Mouse (Mus musculus) liver, postnatal 0 days (tissue): Measurements from ENCODE around the gene Sorcs2. TPM values are rescaled to one million over a fixed set of nuclear protein-coding genes. Genes with fewer than 3 reads are reported as not detected.

Experiments
- ATAC-seq: fragments of 200-750 bp; cut with Nextera tagmentation; 2 replicates; pipeline ENCODE4 v1.8.0; 2017; ENCODE audit warnings: mild to moderate bottlenecking, moderate library complexity
- DNase-seq: peaks from one replicate; pipeline ENCODE4 v3.0.0-alpha.2; 2016
- H3K27ac ChIP-seq: fragments of 300-500 bp; sonication (generic); 2 replicates; pipeline ENCODE4 v1.5.1; 2014; ENCODE audit warnings: antibody characterized with exemption, moderate library complexity, mild to moderate bottlenecking, low read depth
- H3K27me3 ChIP-seq: fragments of 300-500 bp; sonication (generic); 2 replicates; pipeline ENCODE4 v1.6.1; 2014; ENCODE audit warnings: low read length, control low read depth, mixed read lengths; ENCODE audit not compliant: insufficient read depth
- H3K36me3 ChIP-seq: fragments of 300-500 bp; sonication (generic); replicated peaks from 2 replicates; pipeline ENCODE4 v1.6.1; 2014; ENCODE audit warnings: mild to moderate bottlenecking, control low read depth, low read length, moderate library complexity, mixed read lengths; ENCODE audit not compliant: insufficient read depth
- H3K4me1 ChIP-seq: fragments of 300-500 bp; sonication (generic); 2 replicates; pipeline ENCODE4 v1.6.1; 2014; ENCODE audit warnings: antibody characterized with exemption, mild to moderate bottlenecking, control low read depth; ENCODE audit not compliant: insufficient read depth
- H3K4me2 ChIP-seq: fragments of 300-500 bp; sonication (generic); 2 replicates; pipeline ENCODE4 v1.6.1; 2014; ENCODE audit warnings: low read depth, mild to moderate bottlenecking, low read length, moderate library complexity, mixed read lengths
- H3K4me3 ChIP-seq: fragments of 300-500 bp; sonication (generic); 2 replicates; pipeline ENCODE4 v1.5.1; 2014; ENCODE audit warnings: low read depth, low read length
- H3K9ac ChIP-seq: fragments of 300-500 bp; sonication (generic); replicated peaks from 2 replicates; pipeline ENCODE4 v1.6.1; 2014; ENCODE audit warnings: mild to moderate bottlenecking, moderate library complexity
- H3K9me3 ChIP-seq: fragments of 300-500 bp; sonication (generic); 2 replicates; pipeline ENCODE4 v1.6.1; 2016; ENCODE audit warnings: mild to moderate bottlenecking, control low read depth, low read length, mixed read lengths
- CTCF ChIP-seq: sonication (generic); IDR thresholded peaks from 2 replicates; pipeline ENCODE4 v1.5.1; 2016; ENCODE audit warnings: antibody characterized with exemption, low read depth
- EP300 ChIP-seq: IDR thresholded peaks from 2 replicates; pipeline ENCODE4 v1.6.1; 2016; ENCODE audit warnings: antibody characterized with exemption, low read depth, mild to moderate bottlenecking
- WGBS: fragments of 180-500 bp; shearing (Covaris S2); extraction: QIAGEN DNeasy Blood & Tissue Kit; methylation state at CpG from one replicate; pipeline ENCODE4 v1.1.7; 2014; ENCODE audit not compliant: insufficient replicate concordance; 5-methylcytosine and 5-hydroxymethylcytosine counted together
- polyA plus RNA-seq: library from polyadenylated mRNA; unstranded; fragments of >200 nt; fragmentation: Nextera tagmentation; extraction: Ambion mirVana; gene quantifications from 2 replicates; pipeline ENCODE4 v1.2.1, GENCODE M21; 2015

Sorcs2 gene
- polyA plus RNA-seq, 1 experiment from 2014 or later, result 0.33 TPM

- TF ChIP-seq EP300 (no peak), CTCF (no peak)
- no peak overlapping the region for H3K27ac ChIP-seq
- no peak for ATAC-seq
- no peak overlapping the region for H3K4me3 ChIP-seq
- H3K9me3 ChIP-seq, result no peaks in the 10 kb centered on the region
- H3K4me2 ChIP-seq, result no peak overlapping the region
- H3K4me1 ChIP-seq, result no peaks in the 10 kb centered on the region
- H3K9ac ChIP-seq, result no peak overlapping the region
- no peak for DNase-seq
- 58% methylated on average over 10 of the region's 10 CpGs for WGBS
- H3K27me3 ChIP-seq, result no peaks in the 10 kb centered on the region
- no peaks in the 10 kb centered on the region for H3K36me3 ChIP-seq
Observed at GRCm38 (mm10) chr5:36285405-36285804, 112.5 kb downstream of the Sorcs2 start.

DNA sequence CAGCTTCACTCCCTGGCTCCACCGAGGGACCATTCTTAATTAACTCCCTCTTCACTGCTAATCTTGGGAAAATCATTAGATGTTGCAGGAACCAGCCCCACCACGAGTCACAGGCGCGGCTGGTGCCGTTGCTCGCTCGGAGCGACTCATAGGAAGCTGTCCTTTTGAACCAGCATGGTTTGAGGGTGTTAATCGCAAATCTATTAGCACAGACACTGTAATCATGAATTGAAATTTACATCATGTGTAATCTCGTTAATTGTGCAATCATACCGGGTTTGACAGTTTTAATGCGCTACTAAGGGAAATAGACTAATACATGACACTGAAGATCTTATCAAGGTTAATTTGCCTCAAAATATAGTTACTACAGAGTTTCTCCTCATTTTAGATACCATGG, 118.0 kb downstream of the Sorcs2 start:
- Histone ChIP-seq H3K27me3 (no peaks in the 10 kb centered on the region), H3K4me1 (no peaks in the 10 kb centered on the region), H3K4me2 (no peak overlapping the region), H3K36me3 (no peaks in the 10 kb centered on the region), H3K9ac (no peak overlapping the region), H3K9me3 (no peaks in the 10 kb centered on the region), H3K4me3 (no peak overlapping the region), H3K27ac (no peak overlapping the region)
- no peak for ATAC-seq
- TF ChIP-seq EP300, result no peak
- TF ChIP-seq CTCF, result no peak
- 76% methylated on average over 12 of the region's 12 CpGs for WGBS
- no peak for DNase-seq

GRCm38 (mm10) chr5:36274684-36275394, 123.1 kb downstream of the Sorcs2 start:
- H3K27ac ChIP-seq, result no peak overlapping the region
- H3K36me3 ChIP-seq, result no peaks in the 10 kb centered on the region
- H3K4me2 ChIP-seq, result no peak overlapping the region
- DNase-seq (no peak), ATAC-seq (no peak)
- WGBS, result 81% methylated on average over 6 of the region's 6 CpGs
- no peak overlapping the region for H3K9ac ChIP-seq
- H3K27me3 ChIP-seq, result no peaks in the 10 kb centered on the region
- H3K4me3 ChIP-seq, result no peak overlapping the region
- H3K9me3 ChIP-seq, result no peaks in the 10 kb centered on the region
- H3K4me1 ChIP-seq, result no peaks in the 10 kb centered on the region
- TF ChIP-seq EP300, result no peak
- no peak for TF ChIP-seq CTCF

DNA sequence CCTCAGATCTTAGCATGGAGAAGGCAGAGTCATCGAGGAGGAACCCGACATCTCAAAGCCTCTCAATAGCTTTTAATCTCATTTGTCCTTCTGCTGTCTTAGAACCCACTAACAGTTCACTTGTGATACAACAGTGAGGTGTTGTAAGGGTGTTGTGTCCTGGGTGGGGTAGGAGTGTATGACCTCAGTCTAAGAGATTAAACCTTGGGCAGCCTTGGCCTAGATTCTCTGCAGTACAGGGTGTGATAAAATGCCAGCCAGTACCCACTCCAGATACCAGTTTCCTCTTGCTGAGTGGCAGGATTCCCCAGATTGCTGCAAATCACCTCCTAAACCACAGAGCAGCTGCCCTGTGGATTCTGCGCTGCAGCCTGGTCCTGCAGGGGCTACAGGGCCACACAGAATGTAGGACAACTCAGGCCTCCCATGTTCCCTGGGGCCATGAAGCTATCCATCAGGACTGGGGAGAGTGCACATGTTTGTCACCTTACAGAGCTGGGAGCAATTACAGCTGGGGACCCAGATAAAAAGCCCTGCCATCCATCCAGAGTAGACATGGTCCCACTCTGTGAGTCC, 130.7 kb downstream of the Sorcs2 start:
- ATAC-seq (no peak), DNase-seq (no peak)
- no peak overlapping the region for H3K4me3 ChIP-seq
- H3K27ac ChIP-seq, result no peak overlapping the region
- H3K36me3 ChIP-seq, result no peaks in the 10 kb centered on the region
- WGBS, result 79% methylated on average over 3 of the region's 3 CpGs
- TF ChIP-seq EP300 (no peak), CTCF (no peak)
- H3K27me3 ChIP-seq, result no peaks in the 10 kb centered on the region
- H3K9me3 ChIP-seq, result no peaks in the 10 kb centered on the region
- no peaks in the 10 kb centered on the region for H3K4me1 ChIP-seq
- H3K9ac ChIP-seq, result no peak overlapping the region
- no peak overlapping the region for H3K4me2 ChIP-seq

DNA sequence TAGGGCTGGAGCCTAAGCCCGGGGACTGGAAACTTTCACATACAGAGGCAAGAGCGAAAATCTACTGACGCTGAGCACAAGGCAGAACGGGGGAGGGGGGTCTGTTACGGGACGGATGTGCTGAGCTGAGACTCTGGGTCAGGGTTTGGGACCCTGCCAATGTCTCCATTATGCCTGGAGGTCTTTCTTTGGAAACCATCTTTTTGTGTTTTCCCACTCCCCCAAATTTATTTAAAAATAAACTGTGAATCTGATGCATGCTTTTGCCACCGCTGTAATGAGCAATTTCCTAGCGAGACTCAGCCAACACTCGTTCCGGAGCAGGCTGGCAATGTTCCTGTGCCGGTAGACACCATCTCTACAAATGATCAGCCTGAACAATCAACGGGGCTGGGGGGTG, 137.1 kb downstream of the Sorcs2 start:
- Histone ChIP-seq H3K27me3 (no peaks in the 10 kb centered on the region), H3K4me1 (peaks cover 5% of the 10 kb centered on the region; the same call in 1 of the 2 replicates), H3K4me3 (no peak overlapping the region), H3K9me3 (no peaks in the 10 kb centered on the region), H3K4me2 (no peak overlapping the region), H3K9ac (no peak overlapping the region), H3K36me3 (no peaks in the 10 kb centered on the region), H3K27ac (no peak overlapping the region)
- DNase-seq (no peak), ATAC-seq (no peak)
- TF ChIP-seq CTCF, result no peak
- 75% methylated on average over 12 of the region's 12 CpGs for WGBS

DNA sequence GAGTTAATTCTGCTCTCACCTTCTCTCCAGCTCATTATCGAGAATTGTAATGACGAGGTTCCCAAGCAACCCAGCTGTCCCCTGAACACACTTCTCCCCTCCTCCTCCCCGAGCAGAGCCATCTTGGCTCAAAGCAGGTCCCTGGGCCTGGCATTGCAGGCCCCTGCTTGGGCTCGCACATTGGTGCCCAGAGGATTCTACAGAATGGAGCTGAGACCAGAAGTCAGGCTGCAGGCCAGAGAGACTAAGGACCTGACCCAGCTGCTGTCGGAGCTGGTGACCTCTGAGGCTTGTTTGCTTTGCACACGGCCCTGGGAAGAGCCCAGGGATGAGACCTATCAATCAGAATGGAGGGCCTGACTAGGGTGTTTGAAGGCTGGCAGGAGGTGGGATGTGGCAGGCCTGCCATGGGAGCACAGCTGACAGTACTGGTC, 138.2 kb downstream of the Sorcs2 start:
- ATAC-seq, result peak; percentile 79

More for the DNA sequence above, 138.2 kb downstream of the Sorcs2 start:
- Histone ChIP-seq H3K9me3 (no peaks in the 10 kb centered on the region), H3K27me3 (no peaks in the 10 kb centered on the region), H3K9ac (no peak overlapping the region), H3K4me2 (no peak overlapping the region), H3K27ac (no peak overlapping the region), H3K4me1 (peaks cover 5% of the 10 kb centered on the region; the same call in 1 of the 2 replicates), H3K4me3 (no peak overlapping the region), H3K36me3 (no peaks in the 10 kb centered on the region)
- no peak for TF ChIP-seq CTCF
- DNase-seq, result peak; percentile 59
- 37% methylated on average over 6 of the region's 6 CpGs for WGBS
